Mouse (Mus musculus) heart, adult 2 months (tissue): ENCODE data around the gene 1810010H24Rik. TPM values are rescaled to one million over a fixed set of nuclear protein-coding genes. Genes with fewer than 3 reads are reported as not detected.
"Not testable (repeated sequence)": the region's sequence is repeated elsewhere in the genome, so short reads cannot be mapped to it uniquely, and the experiment has no call there.

Experiments used
- DNase-seq, 2 experiments: peaks; one replicate each; pipeline ENCODE4 v3.0.0; 2021
- H3K27ac ChIP-seq: fragments of 200-600 bp; 2 replicates; pipeline ENCODE4 v1.8.1; 2022
- H3K27me3 ChIP-seq: fragments of 200-500 bp; 2 replicates; pipeline ENCODE4 v1.6.1; 2012; ENCODE audit warnings: mild to moderate bottlenecking, low read length, inconsistent platforms, mixed read lengths; ENCODE audit not compliant: control insufficient read depth, insufficient read depth
- H3K36me3 ChIP-seq: fragments of 200-500 bp; 2 replicates; pipeline ENCODE4 v1.6.1; 2012; ENCODE audit warnings: low read length, inconsistent platforms; ENCODE audit not compliant: control insufficient read depth, insufficient read depth
- H3K4me1 ChIP-seq: fragments of 200-500 bp; 2 replicates; pipeline ENCODE4 v1.6.1; 2011; ENCODE audit warnings: low read length; ENCODE audit not compliant: control insufficient read depth, insufficient read depth
- H3K4me3 ChIP-seq: fragments of 200-600 bp; 2 replicates; pipeline ENCODE4 v1.8.1; 2022
- H3K79me2 ChIP-seq: fragments of 200-500 bp; replicated peaks from 2 replicates; pipeline ENCODE4 v1.6.1; 2012; ENCODE audit warnings: mild to moderate bottlenecking, inconsistent platforms, low read length, moderate library complexity, mixed read lengths; ENCODE audit not compliant: control insufficient read depth, insufficient read depth
- H3K9ac ChIP-seq: fragments of 200-500 bp; 2 replicates; pipeline ENCODE4 v1.6.1; 2012; ENCODE audit warnings: low read depth, mild to moderate bottlenecking, control low read depth, inconsistent platforms, low read length, mixed read lengths
- CTCF ChIP-seq: fragments of 200-600 bp; IDR thresholded peaks from 2 replicates; pipeline ENCODE4 v1.8.1; 2022; ENCODE audit warnings: antibody characterized with exemption, mild to moderate bottlenecking, moderate library complexity
- EP300 ChIP-seq: fragments of 200-500 bp; IDR thresholded peaks from 2 replicates; pipeline ENCODE4 v1.6.1; 2011; ENCODE audit warnings: low read depth, low read length, control low read depth; ENCODE audit not compliant: insufficient read depth
- POLR2A ChIP-seq: fragments of 200-500 bp; IDR thresholded peaks from 2 replicates; pipeline ENCODE4 v1.6.1; 2011; ENCODE audit warnings: mild to moderate bottlenecking, low read depth, low read length, control low read depth; ENCODE audit not compliant: insufficient read depth
- WGBS: fragments of 180-500 bp; shearing (Covaris S2); methylation state at CpG from one replicate; pipeline ENCODE4 v1.1.7; 2018; 5-methylcytosine and 5-hydroxymethylcytosine counted together
- intact Hi-C: fragments of 180-260 bp; cut with DNase I; formaldehyde crosslinking; loops from one replicate; pipeline ENCODE4 v1.15.1; 2025
- polyA plus RNA-seq: library from polyadenylated mRNA; depleted of rRNA; stranded (reverse); fragments of >200 nt; gene quantifications from 2 replicates; pipeline ENCODE4 v1.2.3, GENCODE M21; 2012
- total RNA-seq, 2 experiments: library from RNA; stranded (reverse); gene quantifications; 2 replicates each; pipeline ENCODE4 v1.2.3; 2021

1810010H24Rik gene
- total and polyA plus RNA-seq, 3 experiments: 1.9 to 3.0 (median 2.7) TPM

- Histone ChIP-seq H3K27me3 (no peaks in the 10 kb centered on the region), H3K4me1 (peaks cover 2% of the 10 kb centered on the region), H3K79me2 (no peaks in the 10 kb centered on the region), H3K27ac (peak overlapping the region; percentile 97), H3K4me3 (peak overlapping the region; percentile 76), H3K36me3 (no peaks in the 10 kb centered on the region), H3K9ac (peak overlapping the region; percentile 77)
- intact Hi-C loops: loop anchor here (2.0 kb wide), 2 partner anchors 14 to 16 kb away; partner anchors contain the start of gene Kpna2
- under 1% methylated on average over 37 of the region's 37 CpGs for WGBS
- TF ChIP-seq EP300 (peak; percentile 95), POLR2A (peak; percentile 100), CTCF (no peak)
- DNase-seq: peak; percentile 99
Observed at GRCm38 (mm10) chr11:107012324-107013017, 13.0 kb upstream of the 1810010H24Rik start.

GRCm38 (mm10) chr11:107014020-107014585, 11.4 kb upstream of the 1810010H24Rik start:
- WGBS: 78% methylated on average over 11 of the region's 11 CpGs
- Histone ChIP-seq H3K9ac (no peak overlapping the region), H3K27ac (no peak overlapping the region), H3K36me3 (no peaks in the 10 kb centered on the region), H3K27me3 (no peaks in the 10 kb centered on the region), H3K4me3 (no peak overlapping the region), H3K79me2 (no peaks in the 10 kb centered on the region), H3K4me1 (peaks cover 2% of the 10 kb centered on the region)
- DNase-seq: no peak
- intact Hi-C loops: no loop called here
- TF ChIP-seq POLR2A: no peak
- TF ChIP-seq EP300: no peak
- TF ChIP-seq CTCF: peak; percentile 40

GRCm38 (mm10) chr11:107014597-107015309, 10.7 kb upstream of the 1810010H24Rik start:
- no peak for TF ChIP-seq POLR2A
- TF ChIP-seq EP300: no peak
- TF ChIP-seq CTCF: peak; percentile 65
- 28% methylated on average over 14 of the region's 14 CpGs for WGBS
- DNase-seq: peak; percentile 38 to 43

GRCm38 (mm10) chr11:107015535-107016187, 9.8 kb upstream of the 1810010H24Rik start:
- intact Hi-C loops, H3K9ac ChIP-seq, H3K27ac ChIP-seq, H3K36me3 ChIP-seq, H3K27me3 ChIP-seq, H3K4me3 ChIP-seq, H3K4me1 ChIP-seq, H3K79me2 ChIP-seq, DNase-seq: not testable (repeated sequence)
- WGBS: 77% methylated on average over 11 of the region's 11 CpGs

More at GRCm38 (mm10) chr11:107014597-107015309, 10.7 kb upstream of the 1810010H24Rik start:
- peaks cover 2% of the 10 kb centered on the region for H3K4me1 ChIP-seq
- intact Hi-C loops: no loop called here
- H3K9ac ChIP-seq: no peak overlapping the region
- H3K4me3 ChIP-seq: peak overlapping the region; percentile 25; the same call in 1 of the 2 replicates
- H3K27ac ChIP-seq: peak overlapping the region; percentile 29
- H3K36me3 ChIP-seq: no peaks in the 10 kb centered on the region
- no peaks in the 10 kb centered on the region for H3K79me2 ChIP-seq
- H3K27me3 ChIP-seq: no peaks in the 10 kb centered on the region

- DNase-seq: no peak
- H3K27me3 ChIP-seq: no peaks in the 10 kb centered on the region
- WGBS: 40% methylated on average over 1 of the region's 1 CpGs
- H3K79me2 ChIP-seq: no peaks in the 10 kb centered on the region
- TF ChIP-seq CTCF: no peak
- TF ChIP-seq EP300: no peak
- no peak overlapping the region for H3K27ac ChIP-seq
- no peak overlapping the region for H3K4me3 ChIP-seq
- intact Hi-C loops: no loop called here
- H3K4me1 ChIP-seq: no peaks in the 10 kb centered on the region
- H3K9ac ChIP-seq: no peak overlapping the region
- H3K36me3 ChIP-seq: no peaks in the 10 kb centered on the region
Observed at GRCm38 (mm10) chr11:107016893-107017292, 8.6 kb upstream of the 1810010H24Rik start.
